Mouse (Mus musculus) spleen, postnatal 4 days (tissue): ENCODE data around the gene Rdh14.

Source experiments
- DNase-seq, 2 experiments: peaks; one replicate each; pipeline ENCODE4 v3.0.0; 2022; ENCODE audit warnings: low spot score in 2 of 2

Gene Rdh14

DNA sequence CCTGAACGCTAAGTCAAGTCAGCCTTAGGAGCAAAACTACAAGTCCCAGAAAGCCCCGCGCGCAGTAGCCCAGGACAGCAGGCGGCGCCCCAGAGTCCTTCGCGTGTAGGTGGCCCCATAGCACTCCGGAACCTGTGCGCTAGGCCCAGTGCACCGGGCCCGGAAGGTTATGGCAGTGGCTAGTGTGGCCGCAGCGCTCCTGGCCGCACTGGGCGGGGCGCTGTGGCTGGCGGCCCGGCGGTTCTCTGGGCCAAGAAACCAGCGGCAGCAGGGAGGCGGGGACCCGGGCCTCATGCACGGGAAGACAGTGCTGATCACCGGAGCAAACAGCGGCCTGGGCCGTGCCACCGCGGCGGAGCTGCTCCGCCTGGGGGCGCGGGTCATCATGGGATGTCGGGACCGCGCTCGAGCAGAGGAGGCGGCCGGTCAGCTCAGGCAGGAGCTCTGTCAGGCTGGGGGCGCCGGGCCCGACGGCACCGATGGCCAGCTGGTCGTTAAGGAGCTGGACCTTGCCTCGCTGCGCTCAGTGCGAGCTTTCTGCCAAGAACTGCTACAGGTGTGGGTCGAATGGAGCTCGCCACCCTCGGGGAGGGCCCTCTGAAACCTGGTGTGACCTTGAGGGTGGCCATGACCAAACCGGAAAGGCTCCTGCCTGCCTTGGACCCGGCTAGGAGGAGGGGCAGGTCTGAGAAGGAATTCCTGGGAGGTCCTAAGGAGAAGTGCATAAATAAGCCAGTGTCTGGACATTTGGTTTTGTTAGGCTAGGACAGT is at the start of gene Rdh14:
Gene Rdh14 (plus strand): TSS at position 102 of the 771 bp plus-strand sequence.
- peak; percentile 91 to 95 for DNase-seq

DNA sequence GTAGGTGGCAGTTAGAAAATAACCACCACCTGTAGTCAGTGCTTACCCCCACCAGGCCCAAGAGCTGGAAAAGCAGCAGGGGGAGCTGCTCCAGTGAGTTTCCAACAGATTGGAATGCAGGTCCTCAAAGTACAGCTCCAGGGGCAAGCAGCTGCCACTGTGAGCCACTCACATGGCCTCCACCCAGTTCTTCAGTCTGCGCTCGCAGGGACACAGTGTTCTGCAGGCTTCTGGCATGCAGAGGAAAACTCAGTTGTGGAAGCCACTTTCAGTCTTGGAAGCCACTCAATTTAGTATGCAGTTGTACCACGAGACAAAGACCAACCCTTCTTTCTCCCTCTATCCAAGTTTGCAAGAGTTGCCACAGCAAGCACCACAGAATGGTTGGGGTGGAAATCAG is 39.9 kb upstream of the Rdh14 start:
- DNase-seq: no peak

- no peak for DNase-seq
Observed at GRCm38 (mm10) chr12:10357756-10358155, 32.8 kb upstream of the Rdh14 start.

DNA sequence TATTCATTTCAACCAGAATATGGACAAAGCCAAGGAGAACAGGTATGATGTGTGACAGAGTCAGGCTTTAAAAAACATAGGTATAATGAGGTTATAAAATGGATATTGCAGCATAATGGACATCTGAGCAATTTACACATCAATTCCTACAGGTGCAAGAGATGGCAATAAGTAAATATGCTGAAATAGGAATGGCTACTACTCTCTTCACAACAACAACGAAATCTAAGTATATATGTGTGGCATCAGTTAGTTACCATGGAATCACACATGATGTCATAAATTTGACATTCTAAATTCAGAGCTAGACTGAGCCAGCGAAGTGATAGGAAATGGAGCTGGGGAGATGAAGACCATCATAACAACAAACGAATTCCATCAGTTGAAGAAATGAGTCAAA is 20.9 kb upstream of the Rdh14 start, which contains the start of gene Nt5c1b:
Gene Nt5c1b (plus strand): TSS at position 301 of the 400 bp plus-strand sequence.
- no peak for DNase-seq

GRCm38 (mm10) chr12:10400788-10401187 is 10.2 kb downstream of the Rdh14 start:
- DNase-seq: no peak

DNA sequence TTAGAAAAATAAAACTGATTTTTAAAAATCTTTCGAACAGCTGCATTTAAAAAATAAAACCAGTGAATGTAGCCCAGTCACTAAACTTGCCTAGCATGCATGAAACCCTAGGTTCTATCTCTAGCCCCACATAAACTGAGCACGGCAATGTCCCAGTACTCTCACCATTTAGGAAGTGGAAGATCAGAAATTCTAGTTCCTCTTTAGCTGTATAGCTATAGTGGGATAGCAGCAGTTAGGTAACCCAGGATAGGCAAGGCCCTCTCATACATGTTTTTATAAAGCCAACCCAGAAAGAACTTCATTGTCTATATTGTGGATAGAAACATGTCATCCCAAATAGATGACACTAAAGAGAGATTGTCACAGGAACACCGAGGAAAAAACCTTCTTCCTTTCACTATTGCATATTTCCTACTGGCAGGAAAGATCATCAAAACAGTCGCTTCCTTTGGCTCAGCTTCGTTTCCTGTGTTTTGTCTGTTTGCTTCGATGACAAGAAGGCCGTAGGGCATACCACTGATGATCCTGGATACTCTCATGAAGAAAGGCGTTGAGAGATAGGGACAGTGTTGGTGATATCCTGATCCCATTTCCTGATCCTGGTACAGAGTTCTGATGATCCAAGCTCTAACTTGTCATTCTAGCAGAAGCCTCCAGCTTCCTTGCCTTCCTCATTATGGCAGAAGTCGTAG is 12.0 kb downstream of the Rdh14 start:
- DNase-seq: no peak

DNA sequence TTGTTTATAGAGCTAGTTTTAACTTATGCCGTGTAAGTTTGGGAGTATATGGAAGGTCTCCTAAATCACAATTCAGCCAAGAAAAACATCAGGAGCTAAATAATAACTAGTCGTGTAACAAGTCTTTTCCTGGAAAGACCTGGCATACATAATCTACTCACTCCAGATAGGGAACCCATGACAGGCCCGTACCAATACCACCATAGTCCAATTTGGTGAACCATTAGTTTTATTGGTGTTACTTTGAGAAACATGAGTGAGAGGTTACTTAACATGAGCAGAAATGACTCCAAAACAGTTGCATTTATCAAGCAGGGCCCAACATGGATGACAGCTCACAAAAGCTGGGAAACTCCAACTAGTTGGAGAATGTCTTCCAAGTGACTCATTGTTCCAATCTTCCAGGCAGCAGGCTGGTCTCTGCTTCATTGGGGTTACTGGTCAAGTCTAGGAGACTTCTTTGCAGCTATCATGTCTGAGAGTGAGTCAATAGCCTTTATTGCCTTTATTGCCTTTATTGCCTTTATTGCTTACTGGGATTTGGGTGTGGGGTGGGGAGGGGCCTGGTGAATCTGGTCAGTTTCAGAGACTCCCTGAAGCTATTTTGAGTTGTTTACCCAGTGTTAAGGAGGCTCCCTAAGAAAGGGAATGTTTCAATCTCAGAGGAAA is 20.1 kb downstream of the Rdh14 start:
- no peak for DNase-seq

- DNase-seq: no peak
Observed at GRCm38 (mm10) chr12:10411453-10411852, 20.9 kb downstream of the Rdh14 start.

DNA sequence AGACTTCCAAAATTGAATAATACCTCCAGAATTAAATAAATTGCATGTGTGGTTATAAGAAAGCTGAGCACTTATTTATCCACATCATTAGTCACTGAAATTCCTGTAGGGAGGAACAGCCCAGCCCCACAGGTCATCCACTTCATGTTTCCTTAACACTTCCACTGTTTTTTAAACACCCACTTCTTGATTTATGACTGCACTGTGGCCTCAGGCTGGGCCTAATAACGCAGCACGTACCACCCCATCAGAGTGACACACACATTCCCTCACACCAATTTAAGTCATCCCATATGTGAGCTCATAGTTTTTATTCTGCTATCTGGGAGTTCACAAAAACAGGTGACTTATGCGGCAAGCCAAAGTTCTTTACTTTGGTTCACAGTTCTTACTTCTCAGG is 31.8 kb downstream of the Rdh14 start:
- no peak for DNase-seq

GRCm38 (mm10) chr12:10425982-10426863 is 35.7 kb downstream of the Rdh14 start:
- no peak for DNase-seq

GRCm38 (mm10) chr12:10430999-10431398 is 40.4 kb downstream of the Rdh14 start:
- no peak for DNase-seq

DNA sequence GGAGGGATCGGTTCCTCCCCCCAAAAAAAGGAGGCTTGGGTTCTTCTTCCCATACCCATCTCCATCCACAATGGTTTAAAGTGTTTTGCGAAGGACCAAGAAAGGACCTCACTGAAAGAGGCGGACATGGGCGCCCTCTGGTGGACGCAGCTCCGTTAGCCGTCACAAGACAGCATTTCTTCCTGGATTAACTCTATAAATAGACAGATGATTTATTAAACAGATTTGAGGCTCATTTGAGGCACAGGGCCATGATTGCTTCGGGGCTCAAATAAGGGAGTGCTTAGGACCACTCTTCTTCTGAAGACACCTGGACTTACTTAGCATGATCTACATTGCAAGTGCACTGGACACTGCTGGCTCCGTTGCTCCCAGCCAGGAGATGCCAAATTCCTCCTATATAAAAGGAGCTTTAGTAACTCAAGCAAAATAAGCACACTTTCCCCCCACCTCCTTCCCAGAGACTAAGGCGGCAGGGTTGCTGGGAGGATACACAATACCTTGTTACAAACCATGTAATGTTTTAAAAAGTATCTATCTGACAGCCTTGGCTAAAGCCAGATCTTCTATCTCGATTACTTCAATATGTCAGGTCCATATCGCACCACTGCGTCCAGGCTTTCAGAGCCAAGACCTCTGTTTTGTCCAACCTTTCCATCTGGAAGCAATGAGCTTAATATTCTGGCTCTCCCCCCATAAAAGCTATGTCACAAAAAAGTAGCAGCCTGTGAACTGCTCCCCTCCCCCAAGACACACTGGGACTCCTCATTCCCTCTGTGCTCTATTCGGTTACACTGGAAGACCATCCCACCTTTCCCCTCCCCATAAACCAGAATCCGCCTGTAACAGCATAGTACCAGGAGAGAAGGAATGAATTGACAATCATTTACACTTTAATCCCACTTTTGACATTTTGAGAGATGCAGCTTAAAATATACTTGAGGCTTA is 47.8 kb downstream of the Rdh14 start:
- DNase-seq: peak; percentile 41 to 79

GRCm38 (mm10) chr12:10439483-10440235 is 49.1 kb downstream of the Rdh14 start:
- no peak for DNase-seq
